In genomic region chr5:96267017-96267702, GRCm38 (mm10) we compare ENCODE assay signal across 9 mouse cellular contexts. TPM values are rescaled to one million over a fixed set of nuclear protein-coding genes. Genes with fewer than 3 reads are reported as not detected.
DNase-seq lines count a peak whose midpoint lies in the region; ATAC-seq and TF ChIP-seq lines count a peak whose summit lies in the region.
"Had no signal": no experiment of that assay in that cellular context is flagged by ENCODE, and none has a peak within 500 bp of the region (broad histone marks: within the 10 kb centered on the region; RNA-seq: fewer than 3 reads in every experiment).

No protein-coding gene starts in this region.

- 67% methylated on average over 3 of the region's 3 CpGs for WGBS in hindbrain, embryonic 11.5 days
- WGBS in hindbrain, embryonic 12.5 days = 61% methylated on average over 3 of the region's 3 CpGs
- 64% methylated on average over 3 of the region's 3 CpGs for WGBS in forebrain, embryonic 10.5 days
- WGBS in hindbrain, postnatal 0 days = 66% methylated on average over 3 of the region's 3 CpGs
- WGBS in midbrain, embryonic 13.5 days = 66% methylated on average over 3 of the region's 3 CpGs

- no peaks in the 10 kb centered on the region for H3K4me1 ChIP-seq in hindbrain, embryonic 11.5 days (replicated peaks; ENCODE audit: control insufficient read depth, insufficient read depth, low read length)
- no peaks in the 10 kb centered on the region for H3K4me1 ChIP-seq in hindbrain, embryonic 12.5 days
- H3K4me1 ChIP-seq in forebrain, embryonic 10.5 days = no peaks in the 10 kb centered on the region
- no peaks in the 10 kb centered on the region for H3K4me1 ChIP-seq in hindbrain, postnatal 0 days (ENCODE audit: insufficient read depth, low read length)
- no peaks in the 10 kb centered on the region for H3K4me1 ChIP-seq in midbrain, embryonic 13.5 days (replicated peaks)
- H3K4me1 ChIP-seq: megakaryocyte, embryonic 14.5 days had no signal

- peak; percentile 78 for DNase-seq in hindbrain, embryonic 11.5 days (ENCODE audit: low spot score)
- DNase-seq in adrenal gland, postnatal 36 days = peak; percentile 60 to 71
- DNase-seq in forebrain, embryonic 10.5 days (ENCODE audit: extremely low spot score, low spot score) = peak; percentile 42
- DNase-seq in hindbrain, postnatal 0 days (ENCODE audit: low spot score) = peak; percentile 90
- DNase-seq in left cerebral cortex, adult 11 months (ENCODE audit: low spot score) = peak; percentile 34
- DNase-seq in splenic B cell, adult 2 months (ENCODE audit: low read depth, low spot score) = peak; percentile 67

- no peak overlapping the region for H3K4me3 ChIP-seq in hindbrain, embryonic 11.5 days (ENCODE audit: low read depth, low read length)
- no peak overlapping the region for H3K4me3 ChIP-seq in hindbrain, embryonic 12.5 days
- no peak overlapping the region for H3K4me3 ChIP-seq in forebrain, embryonic 10.5 days
- H3K4me3 ChIP-seq in hindbrain, postnatal 0 days (ENCODE audit: low read length) = no peak overlapping the region
- no peak overlapping the region for H3K4me3 ChIP-seq in midbrain, embryonic 13.5 days (replicated peaks)
- H3K4me3 ChIP-seq: megakaryocyte, embryonic 14.5 days had no signal

- no peak for ATAC-seq in hindbrain, embryonic 11.5 days (ENCODE audit: low FRiP score)
- ATAC-seq in hindbrain, embryonic 12.5 days (ENCODE audit: low FRiP score) = no peak; the same call in 1 of the 2 replicates
- ATAC-seq in hindbrain, postnatal 0 days = peak; percentile 70
- peak; percentile 56; the same call in 1 of the 2 replicates for ATAC-seq in midbrain, embryonic 13.5 days

- H3K9me3 ChIP-seq in hindbrain, embryonic 11.5 days (ENCODE audit: control insufficient read depth, low read length) = no peaks in the 10 kb centered on the region
- H3K9me3 ChIP-seq in hindbrain, embryonic 12.5 days (replicated peaks) = no peaks in the 10 kb centered on the region
- no peaks in the 10 kb centered on the region for H3K9me3 ChIP-seq in forebrain, embryonic 10.5 days
- H3K9me3 ChIP-seq in hindbrain, postnatal 0 days (ENCODE audit: low read length) = no peaks in the 10 kb centered on the region
- no peaks in the 10 kb centered on the region for H3K9me3 ChIP-seq in midbrain, embryonic 13.5 days
- H3K9me3 ChIP-seq: megakaryocyte, embryonic 14.5 days had no signal

- no peak overlapping the region for H3K4me2 ChIP-seq in hindbrain, embryonic 11.5 days (replicated peaks; ENCODE audit: low read depth, low read length)
- H3K4me2 ChIP-seq in hindbrain, embryonic 12.5 days (replicated peaks) = no peak overlapping the region
- H3K4me2 ChIP-seq in hindbrain, postnatal 0 days (ENCODE audit: low read depth, low read length) = no peak overlapping the region
- H3K4me2 ChIP-seq in midbrain, embryonic 13.5 days (replicated peaks) = no peak overlapping the region

- H3K9ac ChIP-seq in hindbrain, embryonic 11.5 days (ENCODE audit: low read depth, low read length) = no peak overlapping the region
- H3K9ac ChIP-seq in hindbrain, embryonic 12.5 days = no peak overlapping the region
- H3K9ac ChIP-seq in hindbrain, postnatal 0 days (replicated peaks; ENCODE audit: low read length) = no peak overlapping the region
- H3K9ac ChIP-seq in midbrain, embryonic 13.5 days (replicated peaks) = no peak overlapping the region

- TF ChIP-seq CTCF in hindbrain, postnatal 0 days (IDR thresholded peaks at IDR 0.05; ENCODE audit: low read depth) = peak; percentile 81

- H3K27ac ChIP-seq in hindbrain, embryonic 11.5 days (ENCODE audit: low read depth, low read length) = no peak overlapping the region
- no peak overlapping the region for H3K27ac ChIP-seq in hindbrain, embryonic 12.5 days
- no peak overlapping the region for H3K27ac ChIP-seq in forebrain, embryonic 10.5 days
- no peak overlapping the region for H3K27ac ChIP-seq in hindbrain, postnatal 0 days
- H3K27ac ChIP-seq in midbrain, embryonic 13.5 days = no peak overlapping the region

- H3K36me3 ChIP-seq in hindbrain, embryonic 11.5 days (ENCODE audit: control insufficient read depth, insufficient read depth, low read length) = no peaks in the 10 kb centered on the region
- peaks cover 14% of the 10 kb centered on the region for H3K36me3 ChIP-seq in hindbrain, embryonic 12.5 days
- H3K36me3 ChIP-seq in forebrain, embryonic 10.5 days (replicated peaks) = peaks cover 28% of the 10 kb centered on the region
- peaks cover 5% of the 10 kb centered on the region; the same call in 1 of the 2 replicates for H3K36me3 ChIP-seq in hindbrain, postnatal 0 days (ENCODE audit: insufficient read depth, low read length)
- H3K36me3 ChIP-seq in midbrain, embryonic 13.5 days = peaks cover 23% of the 10 kb centered on the region
- no peaks in the 10 kb centered on the region for H3K36me3 ChIP-seq in splenic B cell, adult 2 months (ENCODE audit: control insufficient read depth, insufficient read depth, low read length, poor library complexity, severe bottlenecking)

- H3K27me3 ChIP-seq in hindbrain, embryonic 11.5 days (ENCODE audit: control insufficient read depth, insufficient read depth, low read length) = no peaks in the 10 kb centered on the region
- H3K27me3 ChIP-seq in hindbrain, embryonic 12.5 days = no peaks in the 10 kb centered on the region
- no peaks in the 10 kb centered on the region for H3K27me3 ChIP-seq in forebrain, embryonic 10.5 days (ENCODE audit: poor library complexity, severe bottlenecking)
- H3K27me3 ChIP-seq in hindbrain, postnatal 0 days (ENCODE audit: insufficient read depth, low read length) = no peaks in the 10 kb centered on the region
- no peaks in the 10 kb centered on the region for H3K27me3 ChIP-seq in midbrain, embryonic 13.5 days
- H3K27me3 ChIP-seq in splenic B cell, adult 2 months (ENCODE audit: control insufficient read depth, insufficient read depth, low read length, poor library complexity, severe bottlenecking) = no peaks in the 10 kb centered on the region
- H3K27me3 ChIP-seq: megakaryocyte, embryonic 14.5 days had no signal

RNA-seq across cellular contexts. Expression of gene Mrpl1, which starts 57.9 kb away (rescaled TPM):
- polyA plus RNA-seq in hindbrain, embryonic 11.5 days (2014; fragmentation: Nextera tagmentation; extraction: Ambion mirVana) = 21.3 and 25.7 TPM in 2 replicates
- 20.1 and 20.2 TPM in 2 replicates for polyA plus RNA-seq in hindbrain, embryonic 12.5 days (2016; fragmentation: Nextera tagmentation; extraction: Ambion mirVana)
- total RNA-seq in adrenal gland, postnatal 36 days (2021) = 10 to 100 TPM; 21.1 to 22.8 TPM
- polyA plus RNA-seq in forebrain, embryonic 10.5 days (2016; fragmentation: Nextera tagmentation; extraction: Ambion mirVana) = 22.9 and 23.2 TPM in 2 replicates
- total RNA-seq in hindbrain, postnatal 0 days (2014; rRNA removed) = 13.7 and 16.8 TPM in 2 replicates
- 12.3 and 14.2 TPM in 2 replicates for polyA plus RNA-seq in hindbrain, postnatal 0 days (2015; fragmentation: Nextera tagmentation; extraction: Ambion mirVana)
- polyA plus RNA-seq in midbrain, embryonic 13.5 days (2015; fragmentation: Nextera tagmentation; extraction: Ambion mirVana) = 16.0 and 18.9 TPM in 2 replicates

Comparison
In these comparisons a context has a peak if more than half of its experiments do, and no peak if none do; other contexts are left out.
1. ATAC-seq: peak in hindbrain, postnatal 0 days (single experiment) and midbrain, embryonic 13.5 days (single experiment); none in hindbrain, embryonic 11.5 days (single experiment) and hindbrain, embryonic 12.5 days (single experiment).
2. DNase-seq: peak in every context shown above with its lines; median percentile 90 in hindbrain, postnatal 0 days; 78 in hindbrain, embryonic 11.5 days; 67 in splenic B cell, adult 2 months; 66 in adrenal gland, postnatal 36 days; 42 in forebrain, embryonic 10.5 days; 34 in left cerebral cortex, adult 11 months.